Mouse (Mus musculus): Measurements from ENCODE around the gene Ttc39d. TPM values are rescaled to one million over a fixed set of nuclear protein-coding genes. Genes with fewer than 3 reads are reported as not detected.

The Ttc39d gene
- total RNA-seq (2014; rRNA removed; ENCODE audit: low replicate concordance) = 1.0 TPM in 1 of 2 replicates, not detected in the other
- polyA plus RNA-seq (2015; fragmentation: Nextera tagmentation; extraction: Ambion mirVana) = 0.05 and 0.08 TPM in 2 replicates

DNA sequence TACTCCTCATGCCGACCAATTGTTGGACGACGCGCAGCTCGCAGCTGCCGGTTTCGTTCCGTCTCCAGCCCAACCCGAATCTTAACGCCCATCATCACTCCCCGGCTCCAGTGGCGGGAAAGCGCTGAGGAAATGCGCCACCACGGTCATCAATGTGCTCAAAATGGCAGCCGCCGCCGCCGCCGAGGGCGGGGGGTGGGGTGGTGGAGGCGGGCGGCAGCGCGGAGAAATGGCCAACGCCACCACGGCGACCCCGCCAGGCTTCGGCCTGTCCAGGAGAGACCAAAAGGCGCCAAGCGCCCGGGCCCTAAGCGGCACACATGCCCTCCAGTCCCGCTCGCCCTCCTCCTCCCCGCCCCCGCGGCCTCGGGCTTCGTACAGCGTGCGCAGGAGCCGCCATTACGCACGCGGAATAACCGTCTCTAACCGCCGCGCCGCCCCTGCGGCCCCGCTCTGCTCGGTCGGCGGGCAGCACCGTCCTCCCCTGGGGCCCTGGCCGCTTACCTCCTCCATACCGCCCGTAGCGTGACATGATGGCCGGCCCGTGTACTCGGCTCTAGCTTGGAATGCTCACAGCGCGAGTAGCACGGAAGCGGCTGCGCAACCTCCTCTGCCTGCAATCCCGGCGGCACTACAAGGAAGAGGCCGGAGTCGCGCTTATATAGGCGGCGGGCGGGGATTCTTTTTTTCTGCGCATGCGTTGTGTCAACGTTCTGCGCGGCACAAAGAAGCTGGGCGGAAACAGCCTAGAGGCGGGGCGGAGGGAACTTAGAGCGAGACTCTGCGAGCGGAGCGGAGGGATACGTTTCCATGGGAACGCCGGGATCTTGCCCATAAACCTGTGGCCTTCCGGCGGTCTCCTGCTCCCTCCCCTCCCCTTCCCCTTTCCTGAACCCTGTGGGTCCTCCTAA, at the start of gene Ttc39d, which contains the start of gene Srsf7:
TSS of gene Ttc39d (plus strand) at position 790 of the 911 bp plus-strand sequence.
TSS of gene Srsf7 (minus strand) at position 637 of the 911 bp plus-strand sequence.
- WGBS = under 1% methylated on average over 85 of the region's 95 CpGs
- peak within 1 kb of the TSS; percentile 97 for H3K27ac ChIP-seq (ENCODE audit: low read depth)
- peak; percentile 92; the same call in 1 of the 2 replicates for TF ChIP-seq EP300 (IDR thresholded peaks at IDR 0.05; ENCODE audit: low read depth)
- TF ChIP-seq CTCF (IDR thresholded peaks at IDR 0.05; ENCODE audit: low read depth) = no peak
- H3K4me2 ChIP-seq (ENCODE audit: low read depth, low read length) = peak within 1 kb of the TSS; percentile 93
- H3K9me3 ChIP-seq (replicated peaks; ENCODE audit: control insufficient read depth, low read length) = no peaks in the 10 kb centered on the region
- H3K36me3 ChIP-seq (replicated peaks; ENCODE audit: control insufficient read depth, insufficient read depth, low read length) = peaks cover 29% of the 10 kb centered on the region
- peak within 1 kb of the TSS; percentile 82 for H3K9ac ChIP-seq (replicated peaks; ENCODE audit: low read depth, low read length)
- H3K4me3 ChIP-seq (ENCODE audit: low read depth, low read length) = peak within 1 kb of the TSS; percentile 86
- DNase-seq (ENCODE audit: low spot score) (peak; percentile 99), ATAC-seq (ENCODE audit: insufficient read depth, low read depth) (peak; percentile 90)
- H3K27me3 ChIP-seq (ENCODE audit: control insufficient read depth, insufficient read depth, low read length) = no peaks in the 10 kb centered on the region
- 0 out of 2 replicates have a peak, but pooled peaks cover 5% of the 10 kb centered on the region for H3K4me1 ChIP-seq (ENCODE audit: control insufficient read depth, insufficient read depth)

DNA sequence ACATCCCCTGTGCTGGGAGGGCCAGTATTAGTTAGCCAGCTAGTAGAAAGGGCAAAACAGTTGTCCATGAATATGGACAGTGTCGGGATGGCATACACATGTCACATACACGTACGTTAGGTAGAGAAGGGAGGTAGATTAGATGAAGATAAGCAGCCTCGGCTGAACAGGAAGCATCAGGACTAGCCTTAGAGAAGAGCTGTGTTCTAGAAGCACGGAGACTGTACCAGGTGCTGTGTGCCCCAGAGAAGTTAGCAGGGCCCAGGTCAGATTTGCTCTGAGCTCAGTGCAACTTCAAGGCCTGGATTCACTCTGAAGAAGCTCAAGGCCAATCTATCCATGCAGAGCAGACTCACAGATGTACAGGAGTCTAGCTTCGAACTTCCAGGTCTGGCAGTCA, 49.8 kb upstream of the Ttc39d start:
- ATAC-seq (ENCODE audit: insufficient read depth, low read depth) (no peak; the same call in 1 of the 2 replicates), DNase-seq (ENCODE audit: low spot score) (no peak)
- H3K27me3 ChIP-seq (ENCODE audit: control insufficient read depth, insufficient read depth, low read length) = no peaks in the 10 kb centered on the region
- H3K27ac ChIP-seq (ENCODE audit: low read depth) = peak overlapping the region; percentile 38; the same call in 1 of the 2 replicates
- no peaks in the 10 kb centered on the region for H3K36me3 ChIP-seq (replicated peaks; ENCODE audit: control insufficient read depth, insufficient read depth, low read length)
- no peak overlapping the region for H3K4me3 ChIP-seq (ENCODE audit: low read depth, low read length)
- H3K4me2 ChIP-seq (ENCODE audit: low read depth, low read length) = no peak overlapping the region
- no peak overlapping the region for H3K9ac ChIP-seq (replicated peaks; ENCODE audit: low read depth, low read length)
- H3K9me3 ChIP-seq (replicated peaks; ENCODE audit: control insufficient read depth, low read length) = no peaks in the 10 kb centered on the region
- WGBS = 73% methylated on average over 6 of the region's 6 CpGs
- H3K4me1 ChIP-seq (ENCODE audit: control insufficient read depth, insufficient read depth) = peaks cover 7% of the 10 kb centered on the region
- TF ChIP-seq CTCF (IDR thresholded peaks at IDR 0.05; ENCODE audit: low read depth) (no peak), EP300 (IDR thresholded peaks at IDR 0.05; ENCODE audit: low read depth) (no peak)

DNA sequence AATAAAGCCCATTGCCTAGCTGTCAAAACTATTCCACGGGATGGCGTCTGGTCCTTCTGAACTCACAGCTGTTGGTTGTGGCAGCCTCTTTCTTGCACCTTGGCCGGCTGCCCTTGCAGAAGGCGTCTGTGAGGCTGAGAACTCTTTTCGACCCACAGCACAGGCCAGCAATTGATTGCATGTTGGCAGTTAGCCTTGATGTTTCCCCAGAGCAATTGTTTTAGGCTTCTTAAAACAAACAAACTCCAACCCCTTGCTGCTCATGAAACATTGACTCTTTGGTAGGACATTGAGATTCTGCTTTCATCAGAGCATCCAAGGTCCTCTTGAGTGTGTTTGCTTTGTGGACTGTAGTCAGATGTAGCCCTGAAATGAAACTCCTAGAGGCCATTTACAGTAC, 46.8 kb upstream of the Ttc39d start:
- Histone ChIP-seq H3K9me3 (replicated peaks; ENCODE audit: control insufficient read depth, low read length) (no peaks in the 10 kb centered on the region), H3K27ac (ENCODE audit: low read depth) (no peak overlapping the region; the same call in 1 of the 2 replicates), H3K4me3 (ENCODE audit: low read depth, low read length) (no peak overlapping the region), H3K36me3 (replicated peaks; ENCODE audit: control insufficient read depth, insufficient read depth, low read length) (no peaks in the 10 kb centered on the region), H3K27me3 (ENCODE audit: control insufficient read depth, insufficient read depth, low read length) (no peaks in the 10 kb centered on the region), H3K4me2 (ENCODE audit: low read depth, low read length) (no peak overlapping the region), H3K4me1 (ENCODE audit: control insufficient read depth, insufficient read depth) (peaks cover 10% of the 10 kb centered on the region), H3K9ac (replicated peaks; ENCODE audit: low read depth, low read length) (no peak overlapping the region)
- WGBS = 22% methylated on average over 5 of the region's 5 CpGs
- ATAC-seq (ENCODE audit: insufficient read depth, low read depth) = peak; percentile 48
- peak; percentile 60 for DNase-seq (ENCODE audit: low spot score)
- TF ChIP-seq CTCF (IDR thresholded peaks at IDR 0.05; ENCODE audit: low read depth) (no peak; the same call in 1 of the 2 replicates), EP300 (IDR thresholded peaks at IDR 0.05; ENCODE audit: low read depth) (no peak)

DNA sequence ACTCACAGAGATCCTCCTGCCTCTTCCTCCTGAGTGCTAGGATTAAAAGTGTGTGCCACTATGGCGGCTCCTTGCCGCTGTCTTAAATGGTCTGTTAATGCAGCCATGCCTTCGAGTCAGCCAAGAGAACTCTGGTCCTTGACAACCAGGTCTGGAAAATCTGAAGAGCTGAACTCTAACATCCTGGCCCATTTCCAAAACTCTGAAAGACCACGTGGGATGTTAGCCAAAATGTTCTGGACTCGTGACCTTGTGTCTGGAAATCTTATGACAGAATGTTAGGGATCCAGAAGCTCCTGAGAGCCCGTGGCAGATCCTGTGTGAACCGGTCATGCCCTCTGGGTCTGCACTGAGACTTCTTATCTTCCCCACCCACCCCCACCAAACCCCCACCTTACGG, 43.3 kb upstream of the Ttc39d start:
- Histone ChIP-seq H3K27me3 (ENCODE audit: control insufficient read depth, insufficient read depth, low read length) (no peaks in the 10 kb centered on the region), H3K4me2 (ENCODE audit: low read depth, low read length) (no peak overlapping the region), H3K4me3 (ENCODE audit: low read depth, low read length) (no peak overlapping the region), H3K9me3 (replicated peaks; ENCODE audit: control insufficient read depth, low read length) (no peaks in the 10 kb centered on the region), H3K9ac (replicated peaks; ENCODE audit: low read depth, low read length) (no peak overlapping the region), H3K36me3 (replicated peaks; ENCODE audit: control insufficient read depth, insufficient read depth, low read length) (no peaks in the 10 kb centered on the region), H3K4me1 (ENCODE audit: control insufficient read depth, insufficient read depth) (peaks cover 17% of the 10 kb centered on the region), H3K27ac (ENCODE audit: low read depth) (peak overlapping the region; percentile 51; the same call in 1 of the 2 replicates)
- no peak for ATAC-seq (ENCODE audit: insufficient read depth, low read depth)
- TF ChIP-seq CTCF (IDR thresholded peaks at IDR 0.05; ENCODE audit: low read depth) = no peak
- no peak for TF ChIP-seq EP300 (IDR thresholded peaks at IDR 0.05; ENCODE audit: low read depth)
- WGBS = 33% methylated on average over 8 of the region's 8 CpGs
- peak; percentile 67 for DNase-seq (ENCODE audit: low spot score)

DNA sequence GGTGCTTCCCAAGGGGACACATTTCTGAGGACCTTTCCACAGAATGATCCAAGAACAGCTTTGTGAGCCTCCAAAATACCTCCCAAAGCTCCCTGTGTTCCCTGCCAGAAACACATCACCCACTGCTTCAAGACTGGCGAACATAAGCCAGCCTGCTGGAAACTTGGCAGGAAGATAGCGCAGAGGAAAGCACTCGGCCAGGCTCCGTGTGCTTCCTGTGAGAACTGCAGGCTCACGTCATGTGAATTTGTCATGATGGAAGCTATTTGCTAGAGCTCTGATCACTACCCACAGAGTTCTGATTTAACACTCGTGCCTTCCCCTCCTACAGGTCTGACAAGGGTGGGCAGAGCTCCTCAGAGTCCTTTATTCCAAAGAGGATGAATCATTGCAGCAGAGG, 41.5 kb upstream of the Ttc39d start:
- ATAC-seq (ENCODE audit: insufficient read depth, low read depth) = peak; percentile 72
- TF ChIP-seq EP300 (IDR thresholded peaks at IDR 0.05; ENCODE audit: low read depth) (no peak), CTCF (IDR thresholded peaks at IDR 0.05; ENCODE audit: low read depth) (no peak)
- 8% methylated on average over 6 of the region's 6 CpGs for WGBS
- Histone ChIP-seq H3K27me3 (ENCODE audit: control insufficient read depth, insufficient read depth, low read length) (no peaks in the 10 kb centered on the region), H3K4me1 (ENCODE audit: control insufficient read depth, insufficient read depth) (peaks cover 11% of the 10 kb centered on the region), H3K4me2 (ENCODE audit: low read depth, low read length) (no peak overlapping the region), H3K36me3 (replicated peaks; ENCODE audit: control insufficient read depth, insufficient read depth, low read length) (no peaks in the 10 kb centered on the region), H3K4me3 (ENCODE audit: low read depth, low read length) (no peak overlapping the region), H3K27ac (ENCODE audit: low read depth) (peak overlapping the region; percentile 49), H3K9ac (replicated peaks; ENCODE audit: low read depth, low read length) (no peak overlapping the region), H3K9me3 (replicated peaks; ENCODE audit: control insufficient read depth, low read length) (no peaks in the 10 kb centered on the region)
- DNase-seq (ENCODE audit: low spot score) = peak; percentile 81
